Mouse (Mus musculus) cerebellum, adult 9-10 months (tissue): ENCODE data around the gene Ccnyl1.

Experiments used
- DNase-seq: peaks from one replicate; pipeline ENCODE4 v3.0.0; 2022

Ccnyl1 gene

DNA sequence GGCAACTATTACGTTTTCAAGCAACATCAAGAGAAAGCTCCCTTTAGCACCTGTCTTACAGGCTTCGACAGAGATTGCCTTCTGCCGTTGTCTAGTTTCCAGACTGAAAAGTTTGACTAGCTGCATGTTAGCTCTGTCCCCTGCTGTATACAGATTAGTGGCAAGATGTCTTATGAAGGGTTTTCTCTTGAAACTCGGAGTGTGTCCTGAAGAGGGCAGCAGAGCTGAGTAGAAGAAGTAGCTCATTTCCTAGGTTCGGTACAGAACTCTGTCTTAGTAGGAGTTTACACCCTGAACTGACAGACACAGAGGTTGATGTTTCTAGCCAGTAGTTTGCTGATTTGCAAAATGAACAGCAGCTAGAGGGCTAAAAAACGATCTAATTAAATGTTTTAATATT, 15.0 kb downstream of the Ccnyl1 start:
- DNase-seq = peak; percentile 72

- no peak for DNase-seq
These were observed 16.4 kb downstream of the Ccnyl1 start for GRCm38 (mm10) chr1:64706610-64707009.

DNA sequence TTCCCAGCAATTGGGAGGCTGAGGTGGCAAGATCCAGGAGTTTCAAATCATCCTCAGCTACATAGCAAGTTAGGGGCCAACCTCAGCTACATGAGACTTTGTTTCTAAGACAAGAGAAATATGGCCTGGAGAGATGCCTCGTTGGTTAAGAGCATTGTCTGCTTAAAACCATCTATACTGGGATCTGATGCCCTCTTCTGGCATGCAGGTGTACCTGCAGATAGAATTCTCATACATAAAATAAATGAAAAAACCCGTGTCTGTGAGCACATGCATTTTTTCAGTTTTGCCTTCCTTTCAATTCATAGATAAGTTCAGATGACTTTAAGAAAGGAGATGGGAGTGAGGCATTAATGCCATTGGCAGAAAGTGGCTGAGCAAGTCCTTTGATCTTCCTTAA, 19.6 kb downstream of the Ccnyl1 start:
- no peak for DNase-seq

DNA sequence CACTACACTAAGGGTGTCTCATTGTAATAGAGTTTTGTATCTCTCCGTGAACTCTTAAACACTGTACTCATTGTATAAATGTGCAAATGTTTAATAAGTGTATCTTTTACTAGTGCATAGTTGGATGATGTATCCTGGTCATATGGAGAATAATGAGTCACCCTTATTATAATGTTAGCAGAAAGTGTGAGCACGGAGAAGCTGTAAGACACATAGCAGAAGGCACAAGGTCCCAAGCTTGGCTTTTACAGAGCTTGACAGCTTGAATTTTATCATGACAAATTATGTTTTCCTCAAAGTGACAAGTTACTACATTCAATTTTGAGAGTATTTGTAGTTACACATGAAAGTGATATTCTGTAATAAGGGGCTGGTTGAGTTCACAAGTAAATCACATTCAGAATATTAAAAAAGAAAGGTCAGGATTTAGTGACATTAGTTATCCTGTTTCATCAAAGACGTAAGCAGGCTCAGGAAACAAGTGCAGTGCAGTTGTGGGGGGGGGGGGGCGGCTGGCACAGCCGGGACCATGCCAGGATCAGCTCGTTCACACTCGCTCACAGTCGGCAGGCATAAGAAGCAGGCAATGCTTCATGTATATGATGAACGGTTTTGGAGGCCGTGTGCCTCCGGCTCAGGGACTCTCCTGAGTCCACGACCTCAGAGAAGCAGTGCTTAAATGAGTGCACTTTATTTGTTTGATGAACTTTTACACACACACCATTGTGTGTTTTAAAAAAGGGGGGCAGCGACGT, 21.9 kb downstream of the Ccnyl1 start:
- no peak for DNase-seq

DNA sequence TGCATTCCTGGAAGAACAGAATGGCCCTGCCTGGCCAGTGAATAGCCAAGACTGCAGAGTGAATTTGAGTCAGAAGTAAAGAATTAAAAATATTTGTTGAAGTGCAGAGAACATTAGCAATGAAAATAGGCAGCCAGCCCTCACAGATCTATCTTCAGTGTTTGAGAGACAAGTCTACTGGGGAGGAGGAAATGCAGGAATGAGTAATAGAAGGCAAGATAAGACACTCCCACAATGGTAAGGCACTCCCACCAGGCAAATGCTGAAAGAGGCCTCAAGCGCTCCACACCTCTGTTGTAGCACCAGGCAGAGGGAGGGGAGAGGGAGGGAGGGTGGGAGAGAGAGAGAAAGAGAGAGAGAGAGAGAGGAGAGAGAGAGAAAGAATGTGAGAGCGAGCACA, 25.2 kb downstream of the Ccnyl1 start:
- DNase-seq = no peak

DNA sequence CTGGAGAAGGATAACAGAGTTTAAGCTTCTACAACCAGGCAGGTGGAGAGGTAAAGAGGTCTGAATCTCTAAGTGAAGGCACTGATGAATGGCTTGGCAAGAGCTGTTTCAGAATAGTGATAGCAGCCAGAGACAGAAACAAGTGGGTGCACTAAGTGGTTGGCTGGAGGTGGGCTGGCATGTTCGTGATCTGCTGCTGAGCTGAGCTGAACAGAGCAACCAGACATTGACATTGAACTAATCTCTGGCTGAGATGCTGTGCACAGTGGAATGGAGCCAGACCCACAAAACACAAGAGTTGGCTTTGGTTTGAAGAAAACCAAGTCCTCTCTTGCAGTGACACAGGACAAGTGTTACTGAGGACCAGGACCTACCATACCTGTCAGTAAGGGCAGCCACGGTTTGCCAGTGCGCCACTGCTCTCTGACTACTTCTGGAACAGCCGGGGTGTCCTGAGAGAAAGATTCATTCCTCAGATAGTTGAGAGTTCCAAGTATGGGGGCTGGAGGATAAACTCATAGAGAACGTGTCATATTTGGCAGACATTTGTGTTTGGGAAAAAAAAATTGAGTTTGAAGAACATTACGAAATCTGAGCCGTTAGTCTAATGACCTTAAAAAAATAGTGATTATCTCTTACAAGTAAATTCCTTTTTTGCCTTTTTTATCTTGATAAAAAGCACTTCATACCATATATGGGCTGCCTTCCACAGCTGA, 26.5 kb downstream of the Ccnyl1 start:
- no peak for DNase-seq

GRCm38 (mm10) chr1:64717504-64717903, 27.2 kb downstream of the Ccnyl1 start:
- DNase-seq = peak; percentile 64

DNA sequence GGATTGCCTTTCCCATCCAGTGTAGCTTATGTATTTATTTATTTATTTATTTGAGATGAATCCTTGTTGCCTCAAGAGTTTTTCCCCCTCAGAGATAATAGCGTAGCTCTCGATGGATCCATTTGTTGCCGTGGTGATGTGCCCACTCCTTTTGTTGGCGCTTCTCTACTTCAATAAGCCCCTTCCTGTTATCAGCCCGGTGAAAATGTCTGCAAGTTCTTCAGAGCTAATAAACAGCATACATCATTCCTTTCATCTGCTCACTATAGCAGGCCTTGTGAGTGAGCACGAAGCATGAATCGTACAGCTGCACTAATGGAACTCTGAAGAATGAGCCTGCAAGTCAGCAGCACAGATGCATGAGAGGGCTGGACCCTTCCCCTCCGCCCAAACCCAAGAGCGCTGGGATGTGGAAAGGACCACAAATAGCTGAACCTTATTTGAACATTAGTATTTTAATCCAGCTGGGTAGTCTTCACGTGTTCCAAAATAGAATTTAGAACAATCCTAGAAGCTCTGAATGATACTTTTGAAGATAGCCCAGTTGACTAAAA, 30.9 kb downstream of the Ccnyl1 start:
- no peak for DNase-seq

DNA sequence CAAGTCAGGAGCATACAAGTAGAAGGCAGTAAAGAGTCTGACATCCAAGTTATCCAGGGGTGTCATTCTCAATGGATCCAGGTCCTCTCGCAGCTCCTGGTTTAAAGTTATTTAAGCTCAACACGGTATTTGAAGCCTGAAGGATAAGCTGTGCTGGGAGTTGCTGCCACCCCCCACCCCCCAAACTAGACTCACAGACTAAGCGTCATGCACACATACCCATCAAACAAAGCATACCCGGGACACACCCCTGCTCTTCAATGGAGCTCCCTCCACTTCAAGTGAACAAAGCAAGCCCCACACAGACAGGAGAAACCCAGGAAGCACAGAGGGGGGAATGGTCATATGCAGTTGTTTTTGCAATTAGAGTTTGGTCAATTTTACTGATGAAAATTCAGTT, 39.8 kb downstream of the Ccnyl1 start:
- no peak for DNase-seq

GRCm38 (mm10) chr1:64731341-64732020, 41.2 kb downstream of the Ccnyl1 start:
- no peak for DNase-seq

GRCm38 (mm10) chr1:64732161-64732560, 41.9 kb downstream of the Ccnyl1 start:
- no peak for DNase-seq

GRCm38 (mm10) chr1:64732637-64733200, 42.5 kb downstream of the Ccnyl1 start:
- no peak for DNase-seq

DNA sequence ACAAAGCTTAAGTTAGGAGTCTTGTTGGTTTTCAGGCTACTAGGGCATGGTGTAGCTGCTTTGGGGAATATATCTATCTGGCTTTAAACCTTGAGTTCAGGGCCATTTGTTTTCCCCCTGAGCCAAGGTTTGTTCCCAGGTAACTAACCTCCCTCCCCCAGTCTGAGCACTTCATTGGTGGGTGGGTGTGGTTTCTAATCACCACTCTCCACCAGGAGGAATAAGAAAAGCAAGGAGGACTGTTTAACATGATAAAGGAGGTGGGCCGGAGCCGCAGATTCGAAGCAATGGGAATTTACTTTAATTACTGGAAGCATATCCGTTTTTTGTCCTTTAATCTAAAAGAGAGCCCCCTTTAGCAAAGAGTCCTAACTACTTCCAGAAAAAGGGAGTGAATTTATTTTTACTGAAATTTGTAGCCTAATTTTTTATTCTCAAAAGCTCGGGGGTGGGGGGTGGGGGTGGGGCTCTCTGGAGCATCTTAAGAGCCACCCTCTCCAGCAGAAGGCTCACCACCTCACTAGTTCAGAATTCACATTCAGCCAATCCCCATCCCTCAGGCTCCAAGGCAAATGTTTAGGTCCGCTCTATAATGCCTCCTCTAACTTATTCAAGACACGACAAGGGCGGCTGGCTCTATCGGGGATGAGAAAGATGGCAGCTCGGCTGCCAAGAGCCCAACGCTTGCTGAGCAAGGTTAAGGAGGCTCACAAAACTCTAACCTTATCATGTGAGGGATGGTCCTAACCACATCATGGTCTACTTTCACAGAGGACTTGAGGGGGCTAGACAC, 43.4 kb downstream of the Ccnyl1 start:
- no peak for DNase-seq

- DNase-seq = peak; percentile 26
These were observed 44.8 kb downstream of the Ccnyl1 start for GRCm38 (mm10) chr1:64734771-64735750.

DNA sequence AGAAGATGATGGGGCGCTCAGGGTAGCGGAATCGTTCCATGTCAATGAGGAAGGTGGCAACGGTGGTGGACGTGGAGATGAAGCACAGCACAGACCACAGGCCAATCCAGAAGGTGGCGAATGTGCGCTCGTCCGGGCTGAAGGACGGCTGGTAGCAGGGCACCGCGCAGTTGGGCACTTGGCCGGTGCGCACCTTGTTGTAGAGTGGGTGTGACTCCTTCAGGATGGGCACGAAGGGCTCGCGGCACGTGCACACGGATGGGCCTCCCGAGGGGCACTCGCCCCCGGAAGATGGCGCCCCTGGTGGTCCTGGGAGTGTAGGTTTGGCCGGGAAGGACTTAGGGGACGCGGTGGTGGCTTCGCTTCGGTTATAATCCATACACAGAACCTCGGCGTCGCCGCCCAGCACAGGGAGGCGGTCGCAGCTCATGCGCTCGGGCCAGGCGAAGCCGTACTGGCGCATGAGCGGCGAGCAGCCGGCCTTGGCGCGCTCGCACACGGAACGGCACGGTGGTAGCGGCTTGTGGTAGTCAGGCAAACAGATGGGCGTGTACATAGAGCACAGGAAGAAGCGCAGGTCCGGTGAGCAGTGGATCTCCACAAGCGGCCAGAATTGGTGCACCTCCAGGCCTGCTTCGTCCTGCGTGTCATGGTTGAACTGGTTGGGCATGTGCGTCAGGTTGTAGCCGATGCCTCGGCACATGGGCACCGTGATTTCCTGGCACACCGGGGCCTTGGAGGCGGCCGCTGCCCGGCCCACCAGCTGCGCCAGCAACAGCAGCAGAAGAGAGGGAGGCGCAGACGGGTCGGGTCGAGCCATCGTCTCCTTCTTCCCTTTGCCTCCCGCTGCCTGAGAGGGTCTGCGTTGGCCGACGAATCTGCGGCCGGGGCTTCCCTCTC, 45.8 kb downstream of the Ccnyl1 start:
- DNase-seq = peak; percentile 31

DNA sequence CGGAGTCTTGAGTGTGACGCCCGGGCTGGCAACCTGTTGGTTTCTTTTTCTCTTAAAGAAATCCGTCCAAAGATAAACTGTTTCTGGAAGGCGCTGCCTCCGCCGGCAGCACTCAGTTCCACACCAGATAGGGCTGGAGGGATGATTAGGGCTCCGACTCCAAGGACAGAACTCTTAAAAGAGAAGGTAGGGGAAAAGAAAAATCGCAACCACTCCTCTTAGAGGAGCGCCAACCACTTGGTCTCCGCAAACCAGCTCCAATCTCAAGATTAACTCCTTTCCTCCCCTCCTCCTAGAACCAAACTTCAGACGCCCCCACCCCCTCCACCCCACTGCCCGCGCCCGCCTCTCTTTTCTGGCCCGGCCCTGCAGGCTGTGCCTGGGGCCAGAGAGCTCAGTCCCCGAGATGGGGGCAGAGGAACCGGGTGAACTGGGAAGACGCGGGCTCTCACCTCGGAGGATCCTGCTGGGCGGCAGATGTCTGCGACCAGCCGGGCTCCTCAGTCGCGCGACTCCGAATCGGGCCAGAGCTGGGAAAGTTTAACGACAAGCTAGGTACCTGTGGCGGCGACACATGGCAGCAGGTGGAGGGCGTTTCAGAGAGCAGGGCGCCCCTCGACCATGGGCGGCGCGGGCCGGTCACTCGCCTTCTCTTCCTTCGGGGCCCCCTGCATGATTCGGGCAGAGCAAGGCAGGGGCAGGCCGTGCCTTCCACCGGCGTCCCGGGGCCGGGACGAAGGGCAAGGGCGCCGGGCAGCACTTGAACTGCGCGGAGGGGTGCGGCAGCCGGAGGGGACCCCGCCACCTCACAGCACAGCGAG, 46.6 kb downstream of the Ccnyl1 start:
- peak; percentile 30 for DNase-seq

DNA sequence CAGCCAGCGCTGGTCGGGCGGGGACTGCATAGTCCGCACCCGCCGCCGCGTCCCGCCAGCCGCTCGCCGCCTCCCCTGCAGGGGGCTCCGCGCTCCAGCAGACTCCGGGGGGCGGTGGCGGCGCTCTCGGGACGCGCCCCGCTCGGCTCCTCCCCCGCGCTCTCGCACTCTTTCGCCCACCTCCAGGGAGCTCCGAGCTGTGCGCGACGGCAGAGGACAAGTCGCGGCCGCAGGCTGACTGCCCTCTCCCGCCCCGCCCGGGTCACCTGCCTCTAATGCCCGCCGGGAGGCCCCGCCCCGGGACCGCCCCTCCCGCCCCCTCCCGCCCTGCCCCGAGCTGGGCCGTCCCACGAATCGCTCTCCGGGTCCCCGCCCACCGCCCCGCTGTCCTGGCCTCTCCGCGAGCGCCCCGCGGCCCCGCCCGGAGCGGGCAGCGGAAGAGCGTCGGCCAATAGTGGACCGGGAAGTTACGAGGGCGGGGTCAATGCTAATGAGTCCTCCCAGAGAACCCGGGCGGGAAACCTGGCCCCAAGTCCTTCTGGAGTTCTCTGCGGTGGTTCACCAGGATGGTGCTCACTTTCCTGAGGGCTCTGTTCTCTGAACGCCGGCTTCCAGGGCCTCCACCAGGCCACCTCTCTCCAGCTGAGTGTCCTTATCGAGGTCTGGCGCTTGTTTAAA, 47.4 kb downstream of the Ccnyl1 start, which contains the start of gene Fzd5:
TSS of gene Fzd5 (minus strand) at position 250 of the 678 bp plus-strand sequence.
- peak; percentile 77 for DNase-seq

DNA sequence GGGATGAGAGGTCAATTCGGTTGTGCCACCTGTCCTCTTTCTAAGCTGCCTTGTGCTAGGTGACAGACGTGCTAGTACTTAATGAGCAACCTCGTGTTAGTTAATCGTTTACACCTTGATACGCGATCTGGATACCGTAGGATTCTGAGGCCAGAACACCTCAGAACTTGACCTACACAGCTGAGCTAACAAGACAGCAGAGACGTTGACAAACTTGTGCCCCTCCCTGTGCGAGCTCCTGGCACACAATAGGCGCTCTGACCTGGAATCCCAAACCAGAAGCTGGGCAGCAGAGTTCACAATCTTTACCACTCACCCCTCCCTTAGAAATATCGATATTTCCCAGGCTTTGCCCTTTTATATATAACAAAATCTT, 47.9 kb downstream of the Ccnyl1 start:
- no peak for DNase-seq
